Mouse (Mus musculus) left cerebral cortex, postnatal 10 days (tissue): ENCODE measurements around the gene Exoc6. TPM values are rescaled to one million over a fixed set of nuclear protein-coding genes. Genes with fewer than 3 reads are reported as not detected.
A peak's percentile ranks its signal among the peaks of the same experiment; 100 is the strongest.

Source experiments
- DNase-seq, 2 experiments: peaks; one replicate each; pipeline ENCODE4 v3.0.0; 2021 to 2022; ENCODE audit warnings: low spot score in 2 of 2, mixed read lengths in 1 of 2; ENCODE audit errors: extremely low spot score in 1 of 2
- intact Hi-C: fragments of 180-260 bp; cut with DNase I; formaldehyde crosslinking; loops from one replicate; pipeline ENCODE4 v1.15.1; 2025
- total RNA-seq, 2 experiments: library from RNA; stranded (reverse); gene quantifications; 2 replicates each; pipeline ENCODE4 v1.2.3; 2021

Exoc6 gene
- total RNA-seq, 2 experiments from 2014 or later = 52.9 to 53.6 TPM

DNA sequence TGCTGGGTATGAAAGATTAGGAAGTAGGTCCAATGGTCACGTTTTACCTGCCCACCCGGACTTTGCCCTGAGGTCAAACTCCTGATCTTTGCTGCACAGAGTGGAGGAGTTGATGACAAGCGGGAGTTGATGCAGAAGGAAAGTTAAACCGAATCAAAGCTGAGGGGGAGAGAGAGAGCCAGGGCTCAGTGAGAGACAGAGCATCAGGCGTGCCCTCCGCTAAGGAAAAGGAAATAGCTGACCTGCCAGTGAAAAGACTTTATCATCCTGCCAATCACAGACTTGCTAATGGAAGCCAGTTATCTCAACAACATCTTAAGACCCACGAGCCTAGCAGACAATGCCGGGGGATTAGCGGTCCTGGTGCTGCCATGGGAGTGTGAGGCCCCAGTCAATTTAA, 106.2 kb downstream of the Exoc6 start:
- intact Hi-C loops = no loop called here
- no peak for DNase-seq

DNA sequence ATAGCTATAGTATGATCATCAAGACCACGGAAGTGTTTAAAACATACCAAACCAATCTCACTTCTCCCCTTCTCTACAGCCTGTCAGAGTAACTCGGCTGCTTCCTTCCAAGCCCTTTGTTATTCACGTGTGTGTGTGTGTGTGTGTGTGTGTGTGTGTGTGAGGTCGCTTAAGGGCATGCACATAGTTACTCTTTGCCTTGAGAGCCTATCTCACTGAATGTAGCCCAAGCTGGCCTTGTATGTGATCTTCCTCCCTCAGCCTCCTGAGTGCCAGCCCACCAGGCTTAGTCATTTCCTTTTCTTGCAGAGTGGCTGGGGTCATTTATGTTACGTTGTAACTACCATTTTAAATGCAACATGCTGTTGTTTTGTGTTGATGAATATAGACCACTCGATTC, 115.0 kb downstream of the Exoc6 start:
- no peak for DNase-seq
- intact Hi-C loops = no loop called here

DNA sequence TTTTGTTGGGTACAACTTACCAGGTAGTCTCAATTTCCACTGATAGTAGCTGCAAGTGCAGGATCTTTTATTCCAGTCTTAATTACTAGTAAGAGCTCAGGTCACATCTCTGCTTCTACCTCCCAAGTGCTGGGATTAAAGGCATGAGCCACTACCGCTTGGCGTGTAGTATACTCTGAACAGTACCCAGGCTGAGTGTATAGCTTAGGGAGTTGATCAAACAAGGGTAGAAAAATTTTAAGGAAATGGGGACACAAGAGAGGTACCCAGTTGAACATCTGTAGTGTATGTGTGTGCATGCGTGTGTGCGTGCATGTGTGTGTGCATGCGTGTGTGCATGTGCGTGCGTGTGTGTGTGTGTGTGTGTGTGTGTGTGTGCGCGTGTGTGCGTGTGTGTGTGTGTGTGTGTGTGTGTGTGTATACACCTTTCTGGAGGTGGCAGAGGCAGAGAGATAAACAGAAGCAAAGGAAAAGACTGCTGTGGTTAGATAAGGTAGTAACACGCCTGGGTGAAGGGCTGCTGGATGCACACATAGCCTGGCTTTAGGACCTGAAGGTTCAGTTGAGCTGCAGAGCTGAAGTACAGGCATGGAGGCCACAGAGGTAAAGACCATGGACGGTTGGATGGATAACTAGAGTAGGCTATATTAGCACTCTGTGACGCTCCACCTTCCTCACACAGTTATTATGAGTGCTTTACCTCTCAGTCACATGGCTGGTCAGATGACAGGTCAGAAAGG, 117.8 kb downstream of the Exoc6 start:
- intact Hi-C loops = no loop called here
- DNase-seq = no peak

DNA sequence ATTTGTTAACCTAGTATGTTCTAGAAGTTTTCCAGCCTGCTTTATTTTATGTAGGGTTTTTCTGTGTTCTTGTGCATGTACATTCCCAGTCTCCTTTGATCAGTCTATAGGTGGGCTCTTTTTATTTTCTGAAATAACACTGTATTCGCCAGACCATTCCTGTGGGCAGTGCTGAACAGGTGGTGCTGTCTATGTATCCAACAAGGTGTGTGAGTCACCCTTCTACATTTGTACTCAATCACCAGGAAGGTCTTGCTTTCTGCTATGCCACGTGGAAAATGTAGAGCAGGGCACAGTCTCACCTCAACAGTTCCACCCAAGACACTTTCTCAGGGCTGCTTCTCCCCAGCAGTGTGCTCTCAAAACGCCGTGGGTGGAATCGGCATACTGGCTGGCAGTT, 118.4 kb downstream of the Exoc6 start:
- intact Hi-C loops = no loop called here
- DNase-seq = no peak

DNA sequence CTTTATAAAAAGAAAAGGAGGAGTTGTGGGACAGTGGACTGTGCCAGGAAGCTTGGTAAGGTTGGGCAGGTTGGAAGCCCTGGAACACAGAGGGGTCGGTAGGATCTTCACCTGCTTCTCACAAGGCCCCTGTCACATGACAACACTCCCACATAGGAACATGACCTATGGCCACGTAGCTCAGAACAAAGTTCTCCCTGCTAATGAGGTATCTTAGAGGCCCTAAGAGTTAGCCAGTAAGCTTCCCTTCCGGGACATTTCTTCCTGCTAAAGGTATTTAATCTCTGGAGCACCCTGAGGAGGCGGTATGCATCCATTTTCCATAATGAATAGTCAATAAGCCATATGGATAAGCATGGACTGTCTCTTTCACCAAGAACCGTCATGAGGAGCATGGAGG, 119.3 kb downstream of the Exoc6 start:
- DNase-seq = no peak

DNA sequence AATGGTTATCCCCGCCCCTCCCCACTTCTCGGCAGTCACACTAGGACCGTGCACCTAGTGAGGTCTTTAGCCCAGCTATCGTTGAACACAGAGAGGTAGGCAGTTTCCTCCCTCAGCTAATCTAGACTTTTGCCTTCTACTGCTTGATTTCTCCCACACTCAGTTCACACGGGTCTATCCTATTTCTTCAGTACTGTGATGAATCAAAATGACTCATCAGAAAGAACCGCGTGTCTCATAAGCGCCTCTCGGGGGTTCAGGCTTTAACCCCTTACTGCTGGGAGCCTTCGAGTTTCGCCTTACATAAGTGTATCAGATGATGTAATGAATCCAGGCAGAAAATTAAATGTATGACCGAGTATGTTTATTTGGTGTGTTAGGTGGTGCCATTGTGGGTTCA, 123.2 kb downstream of the Exoc6 start:
- no peak for DNase-seq
- intact Hi-C loops = no loop called here

More for the DNA sequence above, 119.3 kb downstream of the Exoc6 start:
- intact Hi-C loops = no loop called here

DNA sequence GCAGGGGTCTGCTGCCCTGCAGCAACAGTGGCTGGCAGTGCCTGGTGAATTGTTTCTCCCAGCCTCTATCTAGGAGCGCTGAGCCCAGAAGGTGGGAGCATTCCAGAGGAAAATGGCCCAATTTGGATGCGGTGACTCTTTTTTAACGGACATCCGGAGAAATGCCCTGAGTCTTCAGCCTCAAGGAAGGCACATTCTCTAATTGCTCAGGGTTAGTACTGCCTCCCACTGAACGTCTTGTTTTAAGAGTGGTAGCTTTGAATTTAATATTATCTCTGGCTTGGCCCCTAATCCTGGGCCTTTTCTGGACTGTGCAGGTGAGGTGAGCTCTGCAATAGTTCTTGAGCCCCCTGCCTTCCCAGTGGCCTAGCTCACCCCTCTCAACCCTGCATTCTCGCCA, 135.1 kb downstream of the Exoc6 start, which contains the start of gene Cyp26c1:
TSS of gene Cyp26c1 (plus strand) at position 301 of the 400 bp plus-strand sequence.
- DNase-seq = no peak
- intact Hi-C loops = no loop called here

DNA sequence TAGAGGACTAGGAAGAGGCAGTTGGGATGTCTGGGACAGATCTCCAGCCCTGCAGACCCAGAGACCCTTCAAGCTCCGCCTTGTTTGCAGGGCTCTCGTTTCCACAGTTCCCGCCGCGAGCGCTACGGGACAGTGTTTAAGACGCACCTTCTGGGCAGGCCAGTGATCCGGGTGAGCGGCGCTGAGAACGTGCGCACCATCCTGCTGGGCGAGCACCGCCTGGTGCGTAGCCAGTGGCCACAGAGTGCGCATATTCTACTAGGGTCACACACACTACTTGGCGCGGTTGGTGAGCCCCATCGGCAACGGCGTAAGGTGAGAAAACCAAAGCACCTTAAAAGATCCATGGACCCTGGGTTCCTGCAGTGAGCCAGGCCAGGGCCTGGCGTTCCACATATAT, 136.1 kb downstream of the Exoc6 start:
- intact Hi-C loops = no loop called here
- no peak for DNase-seq

DNA sequence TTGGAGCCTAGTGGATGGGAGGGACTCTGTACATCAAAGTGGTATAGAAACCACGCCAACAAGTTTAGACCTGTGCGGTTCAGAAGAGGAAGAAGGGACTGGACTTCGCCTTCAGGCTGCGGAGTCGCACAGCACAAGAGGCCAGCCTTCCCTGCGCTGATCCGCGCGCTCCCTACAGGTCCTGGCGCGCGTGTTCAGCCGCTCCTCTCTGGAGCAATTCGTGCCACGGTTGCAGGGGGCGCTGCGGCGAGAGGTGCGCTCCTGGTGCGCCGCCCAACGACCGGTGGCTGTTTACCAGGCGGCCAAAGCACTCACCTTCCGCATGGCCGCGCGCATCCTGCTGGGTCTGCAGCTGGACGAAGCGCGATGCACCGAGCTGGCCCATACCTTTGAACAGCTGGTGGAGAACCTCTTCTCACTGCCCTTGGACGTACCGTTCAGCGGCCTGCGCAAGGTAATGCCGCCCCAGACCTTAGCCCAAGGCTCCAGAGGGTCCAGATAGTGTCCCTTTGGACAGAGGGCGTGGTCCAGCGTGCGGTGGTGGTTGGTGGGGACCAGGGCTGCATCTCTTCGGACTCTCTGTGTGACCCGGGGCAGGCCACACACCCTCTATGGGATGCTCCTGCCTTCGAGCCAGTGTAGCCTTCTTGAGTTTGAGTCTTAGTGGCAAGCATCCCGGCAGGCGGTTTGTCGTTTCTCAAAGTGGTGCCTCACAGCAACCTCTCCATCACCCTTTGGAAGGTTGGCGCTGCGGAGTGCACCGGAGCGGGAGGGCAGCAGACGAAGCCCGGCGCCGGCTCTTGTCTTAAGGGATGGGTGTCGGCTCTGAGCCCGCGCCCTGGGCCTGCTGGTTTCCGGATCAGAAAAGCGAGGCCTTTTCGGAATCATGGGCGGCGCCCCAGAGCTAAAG, 137.0 kb downstream of the Exoc6 start:
- no peak for DNase-seq

DNA sequence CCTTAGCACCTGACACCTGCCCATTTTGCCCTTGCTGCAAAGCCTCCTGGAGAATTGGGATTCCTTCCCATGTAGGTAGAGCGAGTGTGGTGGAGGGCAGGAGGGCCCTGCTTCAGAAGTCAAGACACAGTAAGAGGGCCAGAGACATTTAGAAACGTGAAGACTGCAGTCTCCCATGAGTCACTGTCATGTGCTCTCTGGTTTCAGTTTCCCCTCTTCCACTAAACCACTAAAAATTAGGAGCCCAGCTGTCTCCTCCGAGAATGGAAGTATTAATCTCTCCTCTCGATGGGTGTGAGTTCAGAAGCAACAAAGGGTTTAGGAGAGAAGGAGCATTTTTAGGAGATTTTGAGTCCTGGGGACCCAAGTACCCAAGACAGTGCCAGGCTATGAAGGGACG, 139.3 kb downstream of the Exoc6 start:
- intact Hi-C loops = no loop called here

More for the DNA sequence above, 137.0 kb downstream of the Exoc6 start:
- intact Hi-C loops = no loop called here

DNA sequence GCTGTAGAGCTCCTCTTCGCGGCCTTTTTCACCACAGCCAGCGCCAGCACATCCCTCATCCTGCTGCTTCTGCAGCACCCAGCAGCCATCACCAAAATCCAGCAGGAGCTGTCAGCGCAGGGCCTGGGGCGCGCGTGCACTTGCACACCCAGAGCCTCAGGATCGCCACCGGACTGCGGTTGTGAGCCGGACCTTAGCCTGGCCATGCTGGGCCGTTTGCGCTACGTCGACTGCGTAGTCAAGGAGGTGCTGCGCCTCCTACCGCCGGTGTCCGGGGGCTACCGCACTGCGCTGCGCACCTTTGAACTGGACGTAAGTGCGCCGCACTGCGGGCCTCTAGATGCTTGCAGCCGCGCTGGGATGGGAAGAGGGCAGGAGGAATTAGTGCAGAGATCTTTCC, 140.5 kb downstream of the Exoc6 start:
- intact Hi-C loops = no loop called here
- no peak for DNase-seq

More for the DNA sequence above, 139.3 kb downstream of the Exoc6 start:
- DNase-seq = no peak

DNA sequence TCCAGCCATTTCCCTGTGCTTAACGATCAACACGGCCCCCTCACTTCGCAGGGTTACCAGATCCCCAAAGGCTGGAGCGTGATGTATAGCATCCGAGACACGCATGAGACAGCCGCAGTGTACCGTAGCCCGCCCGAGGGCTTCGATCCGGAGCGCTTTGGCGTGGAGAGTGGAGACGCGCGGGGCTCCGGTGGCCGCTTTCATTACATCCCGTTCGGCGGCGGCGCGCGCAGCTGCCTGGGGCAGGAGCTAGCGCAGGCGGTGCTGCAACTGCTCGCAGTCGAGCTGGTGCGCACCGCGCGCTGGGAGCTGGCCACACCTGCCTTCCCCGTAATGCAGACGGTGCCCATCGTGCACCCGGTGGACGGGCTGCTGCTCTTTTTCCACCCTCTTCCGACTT, 142.7 kb downstream of the Exoc6 start:
- intact Hi-C loops = no loop called here

DNA sequence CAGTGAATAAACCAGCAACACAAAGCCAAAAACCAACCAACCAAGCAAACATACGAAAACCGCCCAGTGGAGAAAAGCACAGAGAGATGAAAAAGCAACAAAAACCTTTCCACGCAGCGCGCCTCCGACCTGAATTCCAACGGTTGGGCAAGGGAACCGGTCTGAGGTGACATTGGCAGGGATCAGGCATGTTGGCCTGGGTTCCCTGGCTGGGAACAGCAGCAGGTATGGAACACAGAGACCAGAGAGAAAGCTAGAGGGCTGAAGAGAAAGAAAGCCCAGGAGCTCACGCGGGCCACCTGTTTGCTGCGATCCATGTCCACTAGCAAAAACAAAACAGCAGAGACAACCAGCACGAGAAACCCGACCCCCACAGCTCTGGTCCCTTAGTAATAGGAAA, 144.9 kb downstream of the Exoc6 start:
- DNase-seq = no peak
- intact Hi-C loops = no loop called here

More for the DNA sequence above, 142.7 kb downstream of the Exoc6 start:
- DNase-seq = no peak

DNA sequence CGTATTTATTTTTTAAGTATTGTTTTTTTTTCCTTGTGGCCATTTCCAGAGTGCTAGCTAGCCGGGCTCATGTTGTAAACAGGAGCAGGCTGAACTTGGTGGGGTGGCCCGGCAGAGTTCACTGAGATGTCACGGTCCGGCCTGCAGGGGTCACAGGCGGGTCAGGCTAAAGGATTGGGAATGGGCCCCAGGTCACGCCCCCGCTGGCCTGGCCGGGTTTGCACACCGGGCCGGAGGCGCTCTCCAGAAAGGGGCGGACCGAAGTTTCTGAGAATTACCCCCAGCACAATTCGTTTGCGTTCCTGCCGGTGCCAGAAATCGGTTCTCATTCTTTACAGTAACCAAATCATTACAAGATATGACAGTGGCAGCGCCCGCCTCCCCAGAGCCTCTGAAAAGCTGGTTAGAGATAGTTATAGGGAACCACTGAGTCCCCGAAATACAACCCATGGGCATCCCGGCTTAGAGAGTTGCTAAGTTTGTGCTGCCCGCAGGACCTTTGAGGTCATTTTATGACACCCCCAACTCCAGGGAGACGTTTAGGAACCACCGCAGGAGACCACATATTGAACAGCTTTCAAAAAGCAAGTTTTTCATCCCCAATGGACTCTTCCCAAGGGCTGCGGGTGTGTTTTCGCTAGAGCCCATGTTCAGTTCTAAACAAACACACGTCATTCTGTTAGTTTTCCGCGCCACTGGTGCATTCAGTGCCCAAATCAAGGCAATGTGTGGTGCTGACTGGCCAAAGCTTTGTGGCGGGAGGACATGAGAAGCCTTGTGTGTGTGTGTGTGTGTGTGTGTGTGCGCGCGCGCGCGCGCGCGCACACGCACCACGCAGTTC, 145.8 kb downstream of the Exoc6 start:
- DNase-seq = peak in 1 of 2 experiments; percentile 33
- intact Hi-C loops = no loop called here

DNA sequence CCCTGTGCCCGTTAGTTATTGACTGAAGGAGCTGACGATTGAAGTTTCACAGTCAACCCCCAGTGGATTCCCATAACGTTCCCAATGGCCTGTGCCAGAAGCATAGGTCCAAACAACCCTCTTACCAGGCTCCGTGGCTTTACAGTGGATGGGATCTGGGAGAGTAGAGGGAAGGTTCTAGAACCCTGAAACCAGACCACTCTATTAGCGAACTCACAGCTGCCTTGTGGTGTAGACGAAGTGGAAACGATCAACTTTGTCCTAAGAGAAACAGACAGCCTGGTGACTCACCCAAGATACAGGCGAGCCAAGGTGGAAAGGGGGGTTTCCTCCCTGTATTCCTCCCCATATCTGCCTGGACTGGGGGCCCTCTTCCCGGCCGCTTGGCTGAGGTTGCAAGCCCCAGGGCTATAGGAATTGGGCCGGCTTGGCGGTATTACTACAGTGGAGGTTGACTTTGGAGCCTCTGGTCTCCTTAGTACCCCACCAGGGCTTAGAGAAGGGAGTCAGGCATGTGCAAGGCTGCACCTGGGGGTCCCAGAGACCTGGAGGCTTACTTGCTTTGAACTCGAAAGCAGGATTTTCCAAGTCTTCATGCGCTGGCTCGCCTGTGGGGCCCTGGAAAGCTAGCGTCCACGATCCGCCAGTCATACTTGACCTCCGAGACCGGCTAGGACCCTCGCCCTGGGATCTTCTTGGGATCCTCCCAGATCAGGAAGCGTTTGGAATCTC, 146.6 kb downstream of the Exoc6 start:
- intact Hi-C loops = no loop called here
- no peak for DNase-seq

DNA sequence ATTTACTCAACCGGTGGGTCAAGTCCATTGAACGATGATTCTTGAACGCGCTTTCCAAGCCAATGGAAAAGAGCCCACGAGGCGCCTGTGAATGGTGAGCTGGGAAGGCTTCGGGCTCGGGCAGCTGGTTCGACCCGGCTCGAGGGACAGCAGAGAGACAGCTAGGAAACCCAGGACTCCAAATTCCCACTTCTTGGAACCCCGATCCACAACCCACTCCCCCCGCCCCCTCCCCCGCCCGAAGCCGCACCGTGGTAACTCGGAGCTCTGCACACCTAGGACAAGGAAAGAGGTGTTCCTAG, 147.1 kb downstream of the Exoc6 start:
- intact Hi-C loops = no loop called here
- DNase-seq = no peak

DNA sequence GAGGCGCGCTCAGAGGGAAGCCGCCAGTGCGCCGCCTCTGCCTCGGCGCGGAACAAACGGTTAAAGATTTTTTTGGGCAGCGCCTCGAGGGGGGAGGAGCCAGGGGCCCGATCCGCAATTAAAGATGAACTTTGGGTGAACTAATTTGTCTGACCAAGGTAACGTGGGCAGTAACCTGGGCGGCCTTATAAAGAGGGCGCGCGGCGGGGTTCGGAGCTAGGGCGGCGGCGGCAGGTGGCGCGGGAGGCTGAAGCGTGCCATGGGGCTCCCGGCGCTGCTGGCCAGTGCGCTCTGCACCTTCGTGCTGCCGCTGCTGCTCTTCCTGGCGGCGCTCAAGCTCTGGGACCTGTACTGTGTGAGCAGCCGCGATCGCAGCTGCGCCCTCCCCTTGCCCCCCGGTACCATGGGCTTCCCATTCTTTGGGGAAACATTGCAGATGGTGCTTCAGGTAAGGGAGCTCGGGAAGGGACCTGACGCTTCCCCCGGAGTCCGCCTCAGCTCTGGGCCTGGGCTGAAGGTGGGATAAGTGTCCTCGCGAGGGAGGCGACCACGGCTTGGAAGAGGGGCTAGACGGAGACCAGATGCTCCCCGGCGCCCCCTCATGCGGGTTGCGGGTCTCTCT, 147.5 kb downstream of the Exoc6 start, which contains the start of gene Cyp26a1:
TSS of gene Cyp26a1 (plus strand) at position 148 of the 622 bp plus-strand sequence.
- DNase-seq = no peak
- intact Hi-C loops = no loop called here
